Mouse (Mus musculus) frontal cortex, adult 2 months (tissue): ENCODE results near the gene Dohh. TPM values are rescaled to one million over a fixed set of nuclear protein-coding genes. Genes with fewer than 3 reads are reported as not detected.
A peak's percentile ranks its signal among the peaks of the same experiment; 100 is the strongest.

Source experiments
- DNase-seq, 2 experiments: peaks; one replicate each; pipeline ENCODE4 v3.0.0; 2022; ENCODE audit warnings: low spot score in 1 of 2; ENCODE audit errors: extremely low spot score in 1 of 2
- polyA plus RNA-seq: library from polyadenylated mRNA; depleted of rRNA; stranded (reverse); fragments of >200 nt; gene quantifications from 2 replicates; pipeline ENCODE4 v1.2.3, GENCODE M21; 2012; rRNA removed

The Dohh gene
- polyA plus RNA-seq, 1 experiment = 92.2 TPM

- no peak for DNase-seq
Observed at GRCm38 (mm10) chr10:81427327-81427726, 43.1 kb downstream of the Dohh start.

GRCm38 (mm10) chr10:81427804-81428506 is 43.7 kb downstream of the Dohh start:
- no peak for DNase-seq

- no peak for DNase-seq
Observed at GRCm38 (mm10) chr10:81428507-81428870, 44.3 kb downstream of the Dohh start.

- DNase-seq = no peak
Observed at GRCm38 (mm10) chr10:81429092-81429491, 44.9 kb downstream of the Dohh start.

GRCm38 (mm10) chr10:81429605-81430061 is 45.4 kb downstream of the Dohh start:
- DNase-seq = peak in 1 of 2 experiments; percentile 73

- peak in 1 of 2 experiments; percentile 82 for DNase-seq
Observed at GRCm38 (mm10) chr10:81430141-81430830, 46.1 kb downstream of the Dohh start.

- peak in 1 of 2 experiments; percentile 75 for DNase-seq
Observed at GRCm38 (mm10) chr10:81430831-81431525, 46.8 kb downstream of the Dohh start.

- peak in 1 of 2 experiments; percentile 62 for DNase-seq
Observed at GRCm38 (mm10) chr10:81431526-81432168, 47.4 kb downstream of the Dohh start.

- DNase-seq = no peak
Observed at GRCm38 (mm10) chr10:81432169-81432867, 48.1 kb downstream of the Dohh start.

GRCm38 (mm10) chr10:81432868-81433262 is 48.6 kb downstream of the Dohh start:
- peak; percentile 95 to 96 for DNase-seq

- no peak for DNase-seq
Observed at GRCm38 (mm10) chr10:81433541-81434289, 49.5 kb downstream of the Dohh start.

GRCm38 (mm10) chr10:81434361-81435263 is 50.4 kb downstream of the Dohh start:
- DNase-seq = no peak

GRCm38 (mm10) chr10:81435436-81435835 is 51.2 kb downstream of the Dohh start:
- DNase-seq = peak in 1 of 2 experiments; percentile 79

Other genes with a start within 250 kb of the Dohh start
- gene Zbtb7a, start 249.2 kb upstream of the Dohh start, polyA plus RNA-seq = 45.1 and 46.0 TPM in 2 replicates
- 25.7 and 27.4 TPM in 2 replicates for gene Pias4, start 216.5 kb upstream of the Dohh start, polyA plus RNA-seq
- gene Eef2, start 207.8 kb upstream of the Dohh start, polyA plus RNA-seq = 1,035 and 1,113 TPM in 2 replicates
- 75.3 and 76.8 TPM in 2 replicates for gene Dapk3, start 201.4 kb upstream of the Dohh start, polyA plus RNA-seq
- gene 4930442H23Rik, start 200.6 kb upstream of the Dohh start, polyA plus RNA-seq = not detected in 2 replicates
- gene Nmrk2, start 182.4 kb upstream of the Dohh start, polyA plus RNA-seq = 0.18 and 0.23 TPM in 2 replicates
- 164 and 168 TPM in 2 replicates for gene Atcay, start 153.6 kb upstream of the Dohh start, polyA plus RNA-seq
- 89.1 and 95.9 TPM in 2 replicates for gene Zfr2, start 151.3 kb upstream of the Dohh start, polyA plus RNA-seq
- gene Matk, start 131.5 kb upstream of the Dohh start, polyA plus RNA-seq = 365 and 385 TPM in 2 replicates
- gene Mrpl54, start 117.5 kb upstream of the Dohh start, polyA plus RNA-seq = 51.7 and 57.4 TPM in 2 replicates
- 46.9 and 49.1 TPM in 2 replicates for gene Apba3, start 117.5 kb upstream of the Dohh start, polyA plus RNA-seq
- 0.34 and 0.46 TPM in 2 replicates for gene Tjp3, start 92.8 kb upstream of the Dohh start, polyA plus RNA-seq
- gene Pip5k1c, start 91.5 kb upstream of the Dohh start, polyA plus RNA-seq = 326 and 360 TPM in 2 replicates
- gene Cactin, start 63.3 kb upstream of the Dohh start, polyA plus RNA-seq = 31.5 and 31.9 TPM in 2 replicates
- 2.3 and 3.3 TPM in 2 replicates for gene Tbxa2r, start 55.7 kb upstream of the Dohh start, polyA plus RNA-seq
- gene Gipc3, start 41.2 kb upstream of the Dohh start, polyA plus RNA-seq = 0.96 and 1.1 TPM in 2 replicates
- gene Hmg20b, start 33.9 kb upstream of the Dohh start, polyA plus RNA-seq = 36.3 and 40.8 TPM in 2 replicates
- 27.5 and 29.5 TPM in 2 replicates for gene Mfsd12, start 26.9 kb upstream of the Dohh start, polyA plus RNA-seq
- 0.67 and 0.68 TPM in 2 replicates for gene 4930404N11Rik, start 18.6 kb upstream of the Dohh start, polyA plus RNA-seq
- 66.9 and 71.6 TPM in 2 replicates for gene Fzr1, start 5.9 kb upstream of the Dohh start, polyA plus RNA-seq
- gene Gm48551, start within 50 bp of the Dohh start, polyA plus RNA-seq = 6.9 and 8.9 TPM in 2 replicates
- gene Gm48552, start 4.6 kb downstream of the Dohh start, polyA plus RNA-seq = 7.4 and 10.1 TPM in 2 replicates
- gene Smim24, start 8.6 kb downstream of the Dohh start, polyA plus RNA-seq = 3.6 and 4.5 TPM in 2 replicates
- gene Nfic, start 71.2 kb downstream of the Dohh start, polyA plus RNA-seq = 39.6 and 47.7 TPM in 2 replicates
- gene Celf5, start 98.3 kb downstream of the Dohh start, polyA plus RNA-seq = 345 and 388 TPM in 2 replicates
- gene Ncln, start 112.0 kb downstream of the Dohh start, polyA plus RNA-seq = 120 and 134 TPM in 2 replicates
- gene S1pr4, start 115.7 kb downstream of the Dohh start, polyA plus RNA-seq = 0.94 and 1.1 TPM in 2 replicates
- gene Gna15, start 139.8 kb downstream of the Dohh start, polyA plus RNA-seq = 2.9 and 3.7 TPM in 2 replicates
- gene Gna11, start 160.8 kb downstream of the Dohh start, polyA plus RNA-seq = 147 and 150 TPM in 2 replicates
- 867 and 972 TPM in 2 replicates for gene Aes, start 175.1 kb downstream of the Dohh start, polyA plus RNA-seq
- gene Tle2, start 190.1 kb downstream of the Dohh start, polyA plus RNA-seq = 120 and 136 TPM in 2 replicates
- 12.8 and 17.4 TPM in 2 replicates for gene Tle6, start 216.6 kb downstream of the Dohh start, polyA plus RNA-seq
- gene BC025920, start 221.8 kb downstream of the Dohh start, polyA plus RNA-seq = 4.1 and 5.2 TPM in 2 replicates
- 33.9 and 36.2 TPM in 2 replicates for gene Sirt6, start 243.4 kb downstream of the Dohh start, polyA plus RNA-seq
- gene Ankrd24, start 244.1 kb downstream of the Dohh start, polyA plus RNA-seq = 106 and 108 TPM in 2 replicates